Mouse (Mus musculus) gastrocnemius, postnatal 10 days (tissue): ENCODE measurements around the gene Kdsr. TPM values are rescaled to one million over a fixed set of nuclear protein-coding genes. Genes with fewer than 3 reads are reported as not detected.

Experiments
- DNase-seq: peaks from one replicate; pipeline ENCODE4 v3.0.0; 2021; ENCODE audit warnings: mixed read lengths
- long read RNA-seq, 2 experiments: library from polyadenylated mRNA; stranded (forward); transcript quantifications; one replicate each; pipeline ENCODE4 v2.0.0; 2021
- total RNA-seq, 2 experiments: library from RNA; stranded (reverse); gene quantifications; 2 replicates each; pipeline ENCODE4 v1.2.3; 2021

Kdsr gene
- total RNA-seq = 1 to 10 TPM; 5.3 to 7.0 TPM
- long read RNA-seq, experiment 1, full-length matches to known transcripts = 8 of 9 reads
- long read RNA-seq, experiment 1, partial matches to known transcripts = 0 of 9 reads
- long read RNA-seq, experiment 1, other reads (novel, unspliced or antisense) = 1 of 9 reads
- long read RNA-seq, experiment 2, full-length matches to known transcripts = 4 of 6 reads
- long read RNA-seq, experiment 2, partial matches to known transcripts = 1 of 6 reads
- long read RNA-seq, experiment 2, other reads (novel, unspliced or antisense) = 1 of 6 reads

GRCm38 (mm10) chr1:106759572-106760435 is at the start of gene Kdsr:
Kdsr (minus strand) TSS chr1:106759727.
- DNase-seq = peak; percentile 95

- DNase-seq = no peak
Measured at GRCm38 (mm10) chr1:106799931-106800330, 40.4 kb upstream of the Kdsr start.

- no peak for DNase-seq
Measured at GRCm38 (mm10) chr1:106799406-106799805, 39.9 kb upstream of the Kdsr start.

GRCm38 (mm10) chr1:106796987-106797779 is 37.7 kb upstream of the Kdsr start:
- DNase-seq = no peak

- peak; percentile 85 for DNase-seq
Measured at GRCm38 (mm10) chr1:106796542-106796924, 37.0 kb upstream of the Kdsr start, which contains the start of gene Vps4b. Vps4b (minus strand) TSS chr1:106796728.

- DNase-seq = peak; percentile 63
Measured at GRCm38 (mm10) chr1:106795634-106796541, 36.4 kb upstream of the Kdsr start.

GRCm38 (mm10) chr1:106774896-106775295 is 15.4 kb upstream of the Kdsr start:
- no peak for DNase-seq

- no peak for DNase-seq
Measured at GRCm38 (mm10) chr1:106774092-106774491, 14.6 kb upstream of the Kdsr start.

- no peak for DNase-seq
Measured at GRCm38 (mm10) chr1:106768773-106769172, 9.2 kb upstream of the Kdsr start.

- DNase-seq = no peak
Measured at GRCm38 (mm10) chr1:106765771-106766170, 6.2 kb upstream of the Kdsr start.

- DNase-seq = no peak
Measured at GRCm38 (mm10) chr1:106764846-106765245, 5.3 kb upstream of the Kdsr start.

GRCm38 (mm10) chr1:106764281-106764680 is 4.8 kb upstream of the Kdsr start:
- no peak for DNase-seq

GRCm38 (mm10) chr1:106760750-106761149 is 1.2 kb upstream of the Kdsr start:
- DNase-seq = no peak

GRCm38 (mm10) chr1:106758734-106759571 is 574 bp downstream of the Kdsr start:
- peak; percentile 15 for DNase-seq

- DNase-seq = no peak
Measured at GRCm38 (mm10) chr1:106756633-106757032, 2.9 kb downstream of the Kdsr start.

- DNase-seq = no peak
Measured at GRCm38 (mm10) chr1:106752013-106752412, 7.5 kb downstream of the Kdsr start.

GRCm38 (mm10) chr1:106750656-106751055 is 8.9 kb downstream of the Kdsr start:
- DNase-seq = no peak

GRCm38 (mm10) chr1:106748555-106749315 is 10.8 kb downstream of the Kdsr start:
- DNase-seq = no peak

GRCm38 (mm10) chr1:106742980-106743379 is 16.5 kb downstream of the Kdsr start:
- no peak for DNase-seq

- no peak for DNase-seq
Measured at GRCm38 (mm10) chr1:106740735-106741134, 18.8 kb downstream of the Kdsr start.
